Mouse (Mus musculus) megakaryocyte progenitor cell, adult 5-6 weeks (primary cell): ENCODE data around the gene Vac14. TPM values are rescaled to one million over a fixed set of nuclear protein-coding genes. Genes with fewer than 3 reads are reported as not detected.

ENCODE experiments used
- ATAC-seq: replicated peaks from 2 replicates; pipeline ENCODE4 v1.8.0; 2016; ENCODE audit warnings: mild to moderate bottlenecking, moderate TSS enrichment, inconsistent platforms; ENCODE audit not compliant: poor library complexity
- total RNA-seq, 2 experiments: library from RNA; stranded (forward) in 1 of 2; stranded (reverse) in 1 of 2; fragments of 157-497, 149-512 nt in 1 of 2; fragments of 200-1000 nt in 1 of 2; gene quantifications; 2 replicates each; pipeline versions ENCODE4 v1.2.3 to v1.2.4; 2015 to 2017

The Vac14 gene
- 33.2 and 38.1 TPM in 2 replicates for total RNA-seq (2015)
- 24.9 and 26.2 TPM in 2 replicates for total RNA-seq (2017)

DNA sequence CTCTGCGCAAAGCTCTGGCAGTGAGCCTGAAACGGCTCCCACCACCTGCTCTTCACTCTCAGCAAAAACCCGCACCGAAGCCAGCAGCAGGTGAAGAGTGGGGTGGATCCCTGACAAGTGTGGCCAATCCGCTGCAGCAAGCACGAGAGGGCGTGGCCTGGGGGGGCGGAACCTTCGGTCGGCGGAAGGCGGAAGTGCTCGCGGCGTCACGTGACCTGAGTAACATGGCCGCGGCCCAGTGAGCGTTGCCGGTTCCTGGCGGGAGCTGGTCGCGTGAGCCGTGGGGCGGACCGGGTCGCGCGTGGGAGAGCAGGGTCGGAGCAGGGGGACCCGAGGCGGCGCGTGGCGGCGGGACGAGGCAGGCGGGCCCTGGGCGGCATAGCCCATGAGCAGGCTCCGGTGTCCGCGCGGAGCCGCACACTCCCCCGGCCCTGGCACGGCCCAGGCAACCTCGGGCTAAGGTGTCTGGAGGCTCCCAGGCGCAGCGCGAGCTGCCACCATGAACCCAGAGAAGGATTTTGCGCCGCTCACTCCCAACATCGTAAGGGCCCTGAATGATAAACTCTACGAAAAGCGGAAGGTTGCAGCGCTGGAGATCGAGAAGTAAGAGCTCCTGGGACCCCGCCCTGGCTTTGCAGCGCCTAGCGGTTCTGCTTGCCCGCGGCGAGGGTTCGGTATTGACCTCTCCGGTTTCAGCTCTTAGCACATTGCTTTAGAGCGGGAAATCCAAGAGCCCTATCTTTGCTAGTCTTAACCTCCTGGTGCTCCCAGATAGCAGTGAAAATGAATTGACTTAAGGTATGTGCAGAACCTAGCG is at the start of gene Vac14:
Gene Vac14, plus strand, starts transcription at position 195 of the 817 bp plus-strand sequence.
- peak; percentile 90 for ATAC-seq

DNA sequence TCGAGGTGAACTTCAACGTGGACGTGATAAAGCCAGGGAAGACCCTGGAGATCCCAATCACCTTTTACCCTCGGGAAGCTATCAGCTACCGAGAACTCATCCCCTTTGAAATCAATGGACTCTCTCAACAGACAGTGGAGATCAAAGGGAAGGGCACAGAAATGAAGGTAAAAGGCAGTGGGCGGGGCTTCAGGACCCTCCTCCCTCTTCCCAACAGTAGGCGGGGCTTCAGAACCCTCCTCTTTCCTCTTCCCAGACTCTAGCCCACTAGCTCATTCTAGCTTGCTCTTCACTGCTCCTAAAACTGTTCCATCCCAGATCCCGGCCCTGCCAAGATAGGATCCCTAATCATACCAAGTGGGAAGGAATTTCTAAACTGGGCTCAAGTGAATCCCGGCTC is 25.7 kb upstream of the Vac14 start:
- no peak for ATAC-seq

DNA sequence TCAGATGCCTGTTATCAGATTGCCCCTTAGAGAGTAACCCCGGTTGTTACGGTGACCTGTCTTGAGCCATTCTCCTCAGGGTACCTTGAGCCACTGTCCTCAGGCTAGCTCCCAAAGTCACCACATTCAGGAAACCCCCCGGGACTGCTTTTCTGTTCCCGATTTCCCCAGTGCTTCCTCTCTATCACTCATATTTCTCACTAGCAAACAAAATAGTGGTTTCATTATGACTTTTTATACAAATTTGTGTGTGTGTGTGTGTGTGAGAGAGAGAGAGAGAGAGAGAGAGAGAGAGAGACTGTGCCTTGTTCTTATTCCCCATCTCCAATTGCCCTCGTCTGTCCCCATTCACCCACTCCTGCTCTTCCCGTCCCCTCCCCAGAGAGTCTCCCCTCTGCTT is 24.2 kb upstream of the Vac14 start:
- no peak for ATAC-seq

DNA sequence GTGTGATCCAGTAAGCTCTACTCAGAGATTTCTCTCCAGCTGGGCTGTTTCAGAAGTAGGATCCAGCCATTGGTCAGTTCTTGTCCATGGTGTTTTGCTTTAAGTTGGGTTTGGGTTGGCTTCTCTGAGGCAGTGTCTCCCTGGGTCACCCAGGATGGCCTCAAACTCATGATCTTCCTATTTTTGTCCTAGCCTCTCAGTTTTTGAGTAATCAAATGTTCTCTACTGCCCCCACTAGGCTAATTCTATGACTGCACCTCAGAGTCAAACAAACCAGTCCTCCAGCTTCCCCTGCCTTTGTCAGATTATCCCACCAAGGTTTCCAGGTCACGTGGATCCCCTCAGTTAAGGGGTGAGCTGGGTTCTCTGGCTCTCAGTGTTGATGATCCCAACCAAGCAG is 13.8 kb upstream of the Vac14 start:
- peak; percentile 78 for ATAC-seq

DNA sequence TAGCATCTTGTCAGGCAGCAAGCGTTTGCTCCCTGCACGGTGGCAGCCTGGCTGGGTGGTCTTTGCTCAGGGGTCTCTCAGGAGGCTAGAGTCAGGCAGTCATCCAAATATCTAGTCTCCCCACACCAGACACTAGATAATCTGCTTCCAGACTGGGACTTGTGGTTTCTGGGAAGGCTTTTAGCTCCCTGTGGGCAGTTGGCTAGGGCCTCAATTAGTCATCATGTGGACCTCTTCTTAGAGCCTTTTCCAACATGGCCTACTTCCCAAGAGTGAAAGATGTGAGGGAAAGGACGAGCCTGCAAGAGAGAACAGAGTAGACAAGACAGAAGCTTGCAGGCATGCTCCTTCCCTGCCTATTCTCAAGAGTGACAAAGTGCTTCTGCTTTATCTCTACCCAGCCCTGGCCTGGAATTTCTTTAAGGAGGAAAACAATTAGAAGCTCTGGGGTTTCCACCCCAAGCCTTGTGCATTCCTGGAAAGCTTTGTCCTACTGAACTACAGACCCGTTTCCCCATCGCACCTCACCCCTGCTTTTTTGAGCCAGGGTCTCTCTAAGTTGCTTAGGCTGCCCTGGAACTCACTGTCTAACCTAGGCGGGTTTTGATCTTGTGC is 12.9 kb upstream of the Vac14 start:
- ATAC-seq = no peak

DNA sequence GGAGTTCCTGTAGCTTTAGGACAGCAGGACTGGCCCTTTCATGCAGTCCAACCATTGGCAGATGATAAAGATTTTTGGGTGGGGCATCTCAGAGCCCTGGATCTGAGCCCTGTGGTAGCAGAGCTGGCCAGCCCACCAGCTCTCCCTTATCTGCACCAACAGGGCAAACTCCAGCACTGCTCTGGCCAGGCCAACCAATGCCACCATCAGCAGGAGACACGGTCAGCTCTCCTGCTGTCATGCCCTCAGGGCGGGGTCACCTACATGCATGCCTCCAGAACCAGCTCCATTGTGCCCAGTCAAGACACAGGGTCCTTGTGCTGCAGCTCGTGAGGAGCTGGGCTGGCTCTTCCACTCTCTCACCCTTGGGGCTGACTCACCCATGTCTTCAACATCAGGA is 2.7 kb upstream of the Vac14 start:
- peak; percentile 8; the same call in 1 of the 2 replicates for ATAC-seq

DNA sequence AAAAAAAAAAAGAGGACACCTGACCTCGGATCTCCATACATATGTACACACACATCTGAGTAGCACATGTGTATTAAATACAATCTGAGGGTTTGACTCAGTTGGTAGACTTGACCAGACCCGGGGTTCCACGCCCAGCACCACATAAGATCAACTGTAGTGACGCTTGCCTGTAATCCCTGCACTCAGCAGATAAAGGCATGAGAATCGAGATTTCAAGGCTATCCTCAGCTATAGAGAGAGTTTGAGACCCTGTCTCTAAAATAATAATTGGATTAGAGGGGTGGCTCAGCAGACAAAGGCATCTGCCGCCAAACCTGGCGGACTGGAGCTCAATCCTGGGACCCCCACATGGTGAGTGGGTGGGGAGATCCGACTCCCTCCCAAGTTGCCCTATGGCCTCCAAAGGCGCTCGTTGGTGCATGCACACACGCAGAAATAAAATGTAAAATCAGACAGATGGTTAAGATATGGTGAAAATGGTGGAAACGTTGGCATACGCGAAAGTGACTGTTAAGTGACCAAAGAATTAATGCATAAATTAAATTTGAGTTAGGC is 505 bp upstream of the Vac14 start:
- ATAC-seq = 0 out of 2 replicates have a peak, but pooled peaks have one; percentile 1

DNA sequence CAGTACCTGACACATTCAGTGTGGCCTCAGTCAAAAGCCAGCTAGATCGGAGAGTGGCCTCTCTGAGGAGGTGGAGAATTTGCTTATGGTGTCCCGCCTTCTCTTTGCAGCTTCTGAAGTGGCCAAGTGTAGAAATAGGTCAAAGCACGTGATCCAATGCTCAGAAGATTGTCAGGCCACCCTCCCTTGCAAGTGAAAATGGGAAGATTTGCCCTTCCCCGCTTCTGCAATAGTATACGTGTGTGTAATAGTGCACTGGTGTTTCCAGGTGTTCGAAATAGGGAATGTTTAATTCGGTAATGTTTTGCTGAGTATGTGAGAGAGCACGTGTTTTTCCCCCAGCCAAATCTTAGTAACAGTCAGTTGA is 806 bp downstream of the Vac14 start:
- peak; percentile 13; the same call in 1 of the 2 replicates for ATAC-seq

DNA sequence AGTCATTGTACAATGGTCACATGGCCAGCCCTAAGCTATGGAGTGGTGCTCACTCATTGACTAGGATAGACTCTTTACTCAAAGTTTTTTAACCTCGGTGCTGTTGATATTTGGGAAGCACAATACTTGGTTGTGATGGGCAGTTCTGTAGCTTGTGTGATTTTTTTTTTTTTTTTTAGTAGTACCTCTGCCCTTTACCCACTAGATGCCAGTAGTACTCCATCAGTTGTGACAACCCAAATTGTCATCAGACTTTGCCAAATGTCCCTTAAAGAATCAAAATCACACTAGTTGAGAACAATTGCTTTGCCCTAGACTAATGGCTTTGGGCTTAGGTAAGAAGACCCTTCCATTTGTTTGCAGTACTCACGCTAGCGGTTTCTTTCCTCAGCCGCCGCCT is 1.5 kb downstream of the Vac14 start:
- ATAC-seq = peak; percentile 29

DNA sequence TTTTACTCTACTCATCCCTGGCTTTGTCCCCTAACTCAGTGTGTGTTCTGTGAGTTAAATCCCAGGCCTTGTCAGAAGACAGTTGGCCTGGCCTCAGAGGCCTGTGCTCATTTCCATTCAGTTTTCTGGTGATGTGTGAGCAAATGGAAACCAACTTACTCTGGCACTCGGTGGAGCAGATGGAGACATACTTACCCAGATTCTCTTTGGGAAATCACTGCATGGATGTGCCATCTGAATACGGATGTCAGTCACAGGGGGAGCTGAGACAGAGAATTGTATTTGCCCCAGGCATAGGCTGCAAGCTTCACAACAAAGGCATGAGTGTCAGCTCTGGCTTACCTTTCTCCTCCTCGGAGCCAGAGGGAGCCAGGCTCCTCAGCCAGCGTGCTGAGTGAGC is 8.0 kb downstream of the Vac14 start:
- ATAC-seq = no peak

DNA sequence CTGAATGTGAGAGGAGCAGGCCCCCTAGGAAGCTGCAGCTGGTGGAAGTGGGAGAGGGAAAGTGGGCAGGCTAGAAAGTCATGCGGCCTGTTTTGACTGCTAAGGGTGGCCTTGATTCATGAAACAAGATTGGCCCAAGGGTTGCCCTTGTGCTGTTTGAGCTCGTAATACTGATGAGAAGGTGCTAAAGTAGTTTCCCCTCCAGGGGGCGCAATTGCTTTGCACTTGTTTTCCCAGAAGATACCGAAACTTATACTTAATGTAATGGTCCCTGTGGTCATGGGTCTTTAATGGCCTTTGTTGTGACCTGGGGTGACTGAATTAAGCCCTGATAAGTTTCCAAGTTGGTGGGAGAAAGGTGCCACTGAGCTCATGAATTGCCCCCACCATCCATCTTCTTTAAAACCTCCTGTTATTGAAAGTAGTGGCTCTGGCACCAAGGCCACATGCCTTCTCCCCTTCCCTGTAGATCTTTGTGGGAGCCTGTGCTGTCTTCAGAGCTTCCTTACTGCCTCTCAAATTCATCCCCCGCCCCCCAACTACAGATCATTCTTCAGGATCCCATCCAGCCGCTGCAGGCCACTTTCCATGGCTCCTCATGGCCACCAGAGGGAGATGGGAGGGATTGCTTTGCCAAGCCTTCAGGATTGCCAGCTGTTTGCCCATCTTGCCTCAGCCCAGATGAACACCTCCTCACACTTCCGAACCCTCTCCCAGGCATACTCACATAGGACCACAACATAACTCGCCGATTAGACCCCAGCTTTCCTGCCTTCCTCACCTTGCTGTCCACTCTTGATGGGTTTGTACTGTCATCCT is 11.1 kb downstream of the Vac14 start:
- ATAC-seq = peak; percentile 77

DNA sequence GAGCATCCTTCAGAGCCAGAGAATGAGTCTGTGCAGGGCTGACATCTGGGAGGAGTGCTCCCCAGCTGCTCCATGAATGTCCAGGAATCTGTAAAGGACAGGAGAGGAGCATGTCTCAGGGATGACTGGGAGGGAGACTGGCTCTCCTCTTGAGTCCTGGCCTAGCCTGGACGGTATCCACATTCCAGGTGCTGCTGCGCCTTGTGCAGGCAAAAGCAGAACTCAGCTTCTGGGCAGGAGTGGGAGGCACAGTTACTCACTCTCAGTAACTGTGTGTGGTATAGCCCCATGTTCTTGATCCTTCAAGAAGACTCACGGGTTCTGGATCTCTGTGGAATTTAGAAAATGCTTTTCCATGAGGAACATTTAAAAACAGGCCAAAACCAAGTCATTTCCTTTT is 11.7 kb downstream of the Vac14 start:
- no peak for ATAC-seq

DNA sequence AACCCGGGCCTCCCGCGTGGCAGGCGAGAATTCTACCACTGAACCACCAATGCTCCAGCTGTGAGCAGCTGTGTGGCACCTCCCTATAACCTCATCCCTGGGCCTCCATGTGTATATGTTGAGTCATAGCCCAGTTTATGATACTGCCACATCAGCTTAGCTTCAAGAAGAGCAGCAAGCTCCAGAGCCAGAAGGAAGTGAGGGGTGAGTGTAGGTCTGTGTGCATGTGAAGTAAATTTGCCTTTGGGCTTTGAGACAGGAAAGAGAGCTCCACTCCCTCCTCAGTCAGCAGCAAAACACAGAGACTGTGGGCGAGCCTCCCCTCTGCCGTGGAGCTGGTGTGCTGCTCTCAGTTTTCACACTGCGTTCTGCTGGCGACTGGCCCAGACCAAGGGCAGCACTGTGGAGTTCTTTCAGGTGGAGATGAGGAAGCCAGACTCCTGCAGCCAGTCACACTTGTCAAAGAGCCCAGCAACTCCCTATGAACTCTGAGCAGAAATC is 12.2 kb downstream of the Vac14 start:
- 0 out of 2 replicates have a peak, but pooled peaks have one; percentile 26 for ATAC-seq

DNA sequence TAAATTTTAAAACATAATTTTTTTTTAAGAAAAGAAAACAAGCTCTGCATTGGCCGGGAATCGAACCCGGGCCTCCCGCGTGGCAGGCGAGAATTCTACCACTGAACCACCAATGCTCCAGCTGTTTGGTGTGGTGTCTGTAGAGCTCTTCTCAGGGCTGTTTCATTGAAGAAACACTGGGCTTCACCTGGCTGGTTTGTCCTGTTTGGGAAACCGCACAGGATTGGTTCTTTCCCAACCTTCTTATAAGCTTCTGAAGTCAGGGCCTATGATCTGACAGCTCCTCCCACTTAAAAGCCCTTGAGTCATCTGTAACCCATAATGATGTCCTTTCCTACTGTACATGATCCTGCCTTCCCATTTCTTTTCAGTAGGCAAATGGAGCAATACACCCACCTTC is 12.8 kb downstream of the Vac14 start:
- ATAC-seq = no peak

DNA sequence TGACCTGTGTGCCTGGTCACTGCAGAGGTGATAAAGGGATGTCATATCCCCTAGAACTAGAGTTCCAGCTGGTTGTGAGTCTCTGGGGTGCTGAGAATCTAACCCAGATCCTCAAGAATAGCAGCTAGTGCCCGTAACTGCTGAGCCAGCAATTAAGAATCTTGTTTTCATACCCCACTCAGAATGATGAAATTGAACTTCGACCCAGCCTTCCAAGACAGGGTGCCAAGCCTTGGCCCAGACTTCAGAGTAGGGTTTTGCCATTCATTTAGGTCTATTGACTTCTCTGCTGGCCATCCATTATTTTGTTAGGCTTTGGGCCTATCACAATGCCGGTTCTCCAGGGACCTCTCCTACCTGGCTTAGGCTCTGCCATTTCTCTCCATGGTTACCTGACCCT is 15.4 kb downstream of the Vac14 start:
- no peak for ATAC-seq

DNA sequence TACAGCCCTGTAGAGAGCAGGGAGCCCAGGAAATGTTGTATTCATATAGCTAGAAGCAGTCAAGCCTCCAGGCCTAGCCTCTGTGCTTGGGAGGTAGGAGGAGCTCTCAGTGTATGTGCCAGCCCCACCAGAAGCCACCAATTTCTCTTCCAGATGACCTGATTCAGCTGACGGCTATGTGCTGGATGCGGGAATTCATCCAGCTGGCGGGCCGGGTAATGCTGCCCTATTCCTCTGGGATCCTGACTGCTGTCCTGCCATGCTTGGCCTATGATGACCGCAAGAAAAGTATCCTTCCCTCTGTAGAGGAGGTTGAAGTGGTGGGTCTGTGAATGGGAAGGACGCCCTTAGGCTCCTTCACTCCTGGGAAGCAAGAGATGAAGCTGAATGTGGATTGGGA is 17.8 kb downstream of the Vac14 start:
- no peak for ATAC-seq

DNA sequence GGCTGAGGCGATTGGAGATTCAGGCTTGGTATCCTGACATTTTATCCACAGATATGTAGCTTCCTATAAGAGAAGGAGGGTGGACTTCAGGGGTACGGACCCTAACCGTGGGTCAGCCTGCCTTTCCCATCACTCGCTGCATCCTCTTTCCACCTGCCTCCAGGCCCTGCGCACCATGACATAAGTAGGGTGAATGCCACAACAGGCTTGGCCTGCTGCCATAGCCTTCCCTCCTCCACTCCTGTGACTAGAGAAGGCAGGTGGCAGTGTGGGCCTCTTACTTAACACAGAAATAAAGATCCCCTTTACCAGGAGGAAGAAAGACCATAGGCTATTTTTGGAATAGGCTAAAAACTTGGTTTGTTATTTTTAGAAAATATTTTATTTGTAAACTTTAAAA is 23.9 kb downstream of the Vac14 start:
- ATAC-seq = no peak

DNA sequence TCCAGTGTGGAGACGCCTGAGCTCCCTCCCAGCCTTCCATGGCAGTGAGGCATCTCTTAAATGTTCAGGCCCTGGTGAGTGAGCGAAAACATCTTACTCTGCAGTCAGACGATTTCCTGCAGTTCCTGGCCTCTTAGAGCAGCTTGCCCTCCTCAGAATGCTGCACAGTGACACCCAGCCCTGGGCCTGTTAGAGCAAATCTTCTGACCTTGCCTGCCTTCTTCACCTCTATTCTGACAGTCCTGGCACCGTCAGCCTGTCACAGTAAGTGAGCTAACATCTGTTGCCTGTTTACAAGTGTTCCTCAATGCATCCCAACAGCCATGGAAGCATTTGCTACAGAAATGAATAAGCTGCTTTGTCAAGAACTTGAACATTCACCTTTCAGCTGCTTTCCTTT is 24.8 kb downstream of the Vac14 start:
- ATAC-seq = no peak

DNA sequence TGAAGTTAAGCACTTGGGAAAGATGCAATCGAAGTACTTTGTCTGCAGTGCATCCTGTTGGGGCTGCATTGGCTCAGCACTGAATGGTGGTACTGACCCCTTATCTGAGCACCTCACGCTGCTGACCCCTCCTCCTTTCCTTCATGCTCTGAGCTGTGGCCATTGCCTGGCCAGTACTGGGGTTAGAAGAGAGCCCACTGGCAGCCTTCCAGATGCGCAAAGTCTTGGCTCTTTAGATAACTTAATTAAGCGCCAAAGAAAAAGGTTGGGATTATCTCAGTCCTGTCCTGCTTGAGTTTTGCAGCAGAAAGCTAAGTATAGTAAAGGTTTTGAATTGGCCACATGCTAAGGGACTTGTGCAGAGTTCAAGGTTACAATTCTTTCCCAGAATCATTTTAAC is 26.0 kb downstream of the Vac14 start:
- ATAC-seq = no peak

DNA sequence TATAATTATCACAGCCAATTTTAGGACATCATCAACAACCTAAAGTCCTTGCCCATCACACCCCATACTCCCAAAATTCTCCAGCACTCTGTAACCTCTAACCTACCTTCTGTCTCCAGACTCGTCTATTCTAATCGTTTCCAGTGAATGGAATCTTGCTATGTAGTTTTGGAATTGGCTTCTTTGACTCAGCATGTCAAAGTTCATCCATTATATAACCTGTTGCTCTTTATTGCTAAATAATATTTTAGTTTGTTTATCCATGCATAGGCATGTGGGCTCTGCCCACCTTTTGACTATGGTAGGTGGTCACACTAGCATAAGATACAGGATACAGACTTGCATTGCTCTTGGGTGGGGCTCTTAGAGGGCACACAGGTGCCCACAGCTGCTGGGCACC is 26.5 kb downstream of the Vac14 start:
- no peak for ATAC-seq

DNA sequence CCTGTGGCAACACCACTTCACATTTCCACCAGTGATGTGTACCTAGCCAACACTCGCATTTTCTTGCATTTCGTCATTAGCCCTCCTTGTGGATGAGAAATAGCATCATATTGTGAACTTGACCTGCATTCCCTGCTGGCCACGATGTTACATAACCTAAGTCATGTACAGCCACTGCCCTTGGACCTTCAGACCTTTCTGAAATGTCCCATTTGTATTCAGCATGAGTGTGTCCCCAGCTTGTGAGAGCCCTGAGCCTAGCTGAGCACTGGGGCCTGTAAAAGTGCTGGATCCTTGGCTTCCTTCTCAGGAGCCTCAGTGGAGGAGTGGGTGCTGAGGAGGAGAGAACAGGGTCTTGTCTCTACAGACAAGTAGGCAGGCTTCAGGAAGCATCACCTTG is 27.0 kb downstream of the Vac14 start:
- ATAC-seq = no peak
